ENCODE assay signal across 9 mouse cellular contexts in the genomic region with DNA sequence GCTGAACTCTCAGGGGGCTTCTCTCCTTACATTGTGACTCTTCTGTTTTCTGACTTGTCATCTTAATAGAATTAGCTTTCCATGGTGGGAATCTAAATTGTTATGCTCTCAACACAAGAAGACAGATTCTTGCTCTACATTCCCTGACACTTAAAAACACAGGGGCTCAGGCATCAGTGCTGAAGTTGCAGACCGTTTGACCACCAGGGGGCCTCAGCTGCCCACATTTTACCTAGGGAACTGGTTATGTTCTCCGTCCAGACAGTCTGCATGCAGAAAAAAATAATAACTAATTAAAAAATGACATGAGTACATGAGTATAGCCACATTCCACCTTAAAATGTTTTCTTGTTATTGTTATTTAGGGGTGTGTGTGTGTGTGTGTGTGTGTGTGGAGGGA. TPM values are rescaled to one million over a fixed set of nuclear protein-coding genes. Genes with fewer than 3 reads are reported as not detected.
DNase-seq lines count a peak whose midpoint lies in the region; ATAC-seq and TF ChIP-seq lines count a peak whose summit lies in the region.
"Had no signal": no experiment of that assay in that cellular context is flagged by ENCODE, and none has a peak within 500 bp of the region (broad histone marks: within the 10 kb centered on the region; RNA-seq: fewer than 3 reads in every experiment).

No protein-coding gene starts in this region.

- no peak overlapping the region for H3K4me3 ChIP-seq in forebrain, embryonic 14.5 days (ENCODE audit: low read depth, low read length)
- H3K4me3 ChIP-seq in forebrain, embryonic 15.5 days, result no peak overlapping the region
- H3K4me3 ChIP-seq in ES-E14 (ENCODE audit: insufficient read depth in 1 of 2, low read depth in 1 of 2, low read length in 2 of 2, poor library complexity in 1 of 2, severe bottlenecking in 1 of 2), result no peak overlapping the region
- H3K4me3 ChIP-seq: lung, embryonic 15.5 days had no signal

- no peaks in the 10 kb centered on the region for H3K9me3 ChIP-seq in forebrain, embryonic 14.5 days (replicated peaks; ENCODE audit: control insufficient read depth, low read length)
- H3K9me3 ChIP-seq in forebrain, embryonic 15.5 days, result no peaks in the 10 kb centered on the region
- H3K9me3 ChIP-seq in ES-E14 (ENCODE audit: control insufficient read depth, insufficient read depth, low read depth, low read length), result no peaks in the 10 kb centered on the region
- H3K9me3 ChIP-seq: lung, embryonic 15.5 days had no signal

- H3K27ac ChIP-seq in forebrain, embryonic 14.5 days (ENCODE audit: low read depth, low read length), result no peak overlapping the region
- no peak overlapping the region for H3K27ac ChIP-seq in forebrain, embryonic 15.5 days (replicated peaks)
- no peak overlapping the region for H3K27ac ChIP-seq in ES-E14 (ENCODE audit: insufficient read depth, low read depth, low read length, poor library complexity, severe bottlenecking)
- H3K27ac ChIP-seq: lung, embryonic 15.5 days had no signal

- H3K36me3 ChIP-seq in forebrain, embryonic 14.5 days (ENCODE audit: control insufficient read depth, insufficient read depth, low read length), result peaks cover 81% of the 10 kb centered on the region
- peaks cover 55% of the 10 kb centered on the region for H3K36me3 ChIP-seq in forebrain, embryonic 15.5 days
- H3K36me3 ChIP-seq in ES-E14 (ENCODE audit: control insufficient read depth, insufficient read depth, low read length, poor library complexity, severe bottlenecking), result peaks cover 49% of the 10 kb centered on the region
- H3K36me3 ChIP-seq in splenic B cell, adult 2 months (ENCODE audit: control insufficient read depth, insufficient read depth, low read length, poor library complexity, severe bottlenecking), result peaks cover 20% of the 10 kb centered on the region

- H3K9ac ChIP-seq in forebrain, embryonic 14.5 days (ENCODE audit: low read length), result no peak overlapping the region
- no peak overlapping the region for H3K9ac ChIP-seq in forebrain, embryonic 15.5 days (replicated peaks)
- H3K9ac ChIP-seq in ES-E14 (ENCODE audit: insufficient read depth, low read depth, low read length, poor library complexity, severe bottlenecking), result no peak overlapping the region
- H3K9ac ChIP-seq: lung, embryonic 15.5 days had no signal

- ATAC-seq in forebrain, embryonic 14.5 days, result 0 out of 2 replicates have a peak, but pooled peaks have one; percentile 40
- no peak for ATAC-seq in forebrain, embryonic 15.5 days (replicated peaks)
- peak; percentile 65 for ATAC-seq in megakaryocyte progenitor cell, adult 5-6 weeks (replicated peaks; ENCODE audit: poor library complexity)

- in situ Hi-C loops in ES-E14 (cut with MboI; ENCODE audit: low sequenced_read_pairs in 2 of 2, unreplicated experiment in 2 of 2), result no loop called here

- no peak overlapping the region for H3K4me2 ChIP-seq in forebrain, embryonic 14.5 days (ENCODE audit: low read length)
- no peak overlapping the region for H3K4me2 ChIP-seq in forebrain, embryonic 15.5 days (replicated peaks)
- H3K4me2 ChIP-seq: lung, embryonic 15.5 days had no signal

- 9% methylated on average over 2 of the region's 2 CpGs for WGBS in forebrain, embryonic 14.5 days
- WGBS in forebrain, embryonic 15.5 days, result 3% methylated on average over 2 of the region's 2 CpGs

- H3K27me3 ChIP-seq in forebrain, embryonic 14.5 days (replicated peaks; ENCODE audit: control insufficient read depth, insufficient read depth, low read length), result no peaks in the 10 kb centered on the region
- H3K27me3 ChIP-seq in forebrain, embryonic 15.5 days, result no peaks in the 10 kb centered on the region
- H3K27me3 ChIP-seq in splenic B cell, adult 2 months (ENCODE audit: control insufficient read depth, insufficient read depth, low read length, poor library complexity, severe bottlenecking), result no peaks in the 10 kb centered on the region
- H3K27me3 ChIP-seq: lung, embryonic 15.5 days had no signal

- DNase-seq in forebrain, embryonic 14.5 days (ENCODE audit: low spot score), result peak; percentile 86
- peak; percentile 52 for DNase-seq in ES-E14 (ENCODE audit: low read depth, low spot score)
- peak; percentile 66 to 70 for DNase-seq in cerebellum, adult 18-20 months
- DNase-seq in gastrocnemius, adult 8-10 months (ENCODE audit: low spot score in 2 of 2), result peak; percentile 34 to 35
- peak; percentile 86 to 91 for DNase-seq in layer of hippocampus, postnatal 10 days (ENCODE audit: low spot score in 2 of 2)
- peak; percentile 74 for DNase-seq in splenic B cell, adult 2 months (ENCODE audit: low read depth, low spot score)

- no peaks in the 10 kb centered on the region; the same call in 1 of the 2 replicates for H3K4me1 ChIP-seq in forebrain, embryonic 14.5 days (ENCODE audit: control insufficient read depth, insufficient read depth, low read length)
- peaks cover 34% of the 10 kb centered on the region for H3K4me1 ChIP-seq in forebrain, embryonic 15.5 days
- peaks cover 2 to 11% of the 10 kb centered on the region in 2 experiments; a peak in 2 of 4 replicates for H3K4me1 ChIP-seq in ES-E14 (ENCODE audit: control insufficient read depth in 2 of 2, insufficient read depth in 2 of 2, low read length in 2 of 2, poor library complexity in 1 of 2)

TF ChIP-seq in ES-E14, 5 proteins besides CTCF, POLR2A, EP300 and RAD21:
- no peak for TF ChIP-seq HCFC1 (IDR thresholded peaks at IDR 0.05; ENCODE audit: borderline replicate concordance, insufficient read depth, low read length)
- TF ChIP-seq ZNF384 (IDR thresholded peaks at IDR 0.05; ENCODE audit: low read depth, low read length), result no peak
- TF ChIP-seq MAFK (IDR thresholded peaks at IDR 0.05; ENCODE audit: insufficient read depth, low read depth, low read length), result no peak
- TF ChIP-seq ZC3H11A (IDR thresholded peaks at IDR 0.05; ENCODE audit: borderline replicate concordance, low read depth, low read length), result no peak
- TF ChIP-seq CHD2 (IDR thresholded peaks at IDR 0.05; ENCODE audit: low read depth, low read length), result no peak
TF ChIP-seq in ES-E14: peak in this region for 0.

RNA-seq across cellular contexts. Expression of gene Mroh8, which starts 12.7 kb away (rescaled TPM):
- 0.13 and 0.37 TPM in 2 replicates for polyA plus RNA-seq in forebrain, embryonic 14.5 days (2014; fragmentation: Nextera tagmentation; extraction: Ambion mirVana)
- 0.52 and 0.53 TPM in 2 replicates for polyA plus RNA-seq in forebrain, embryonic 15.5 days (2015; fragmentation: Nextera tagmentation; extraction: Ambion mirVana)
- total RNA-seq in ES-E14 (2012; rRNA removed), result 0.48 and 0.58 TPM in 2 replicates
- 1 to 10 TPM in 2 of 4 experiments, under 1 TPM in 2; 0.56 to 2.3 (median 0.97) TPM for total RNA-seq in gastrocnemius, adult 8-10 months (2022)
- total RNA-seq in layer of hippocampus, postnatal 10 days (2021), result under 1 TPM; 0.25 to 0.47 TPM
- 0.07 and 0.22 TPM in 2 replicates for total RNA-seq in megakaryocyte progenitor cell, adult 5-6 weeks (2015)
- total RNA-seq in megakaryocyte progenitor cell, adult 5-6 weeks (2017), result 0.68 TPM in 1 of 2 replicates, not detected in the other

RNA-seq across cellular contexts. Expression of gene Rpn2, which starts 13.3 kb away (rescaled TPM):
- 163 and 183 TPM in 2 replicates for polyA plus RNA-seq in forebrain, embryonic 14.5 days (2014; fragmentation: Nextera tagmentation; extraction: Ambion mirVana)
- polyA plus RNA-seq in forebrain, embryonic 15.5 days (2015; fragmentation: Nextera tagmentation; extraction: Ambion mirVana), result 184 and 187 TPM in 2 replicates
- total RNA-seq in ES-E14 (2012; rRNA removed), result 422 and 655 TPM in 2 replicates
- total RNA-seq in gastrocnemius, adult 8-10 months (2022), result 100 to 1,000 TPM in 1 of 4 experiments, 10 to 100 TPM in 3; 78.6 to 101 (median 85.8) TPM
- 100 to 1,000 TPM; 137 to 144 TPM for total RNA-seq in layer of hippocampus, postnatal 10 days (2021)
- 326 and 354 TPM in 2 replicates for total RNA-seq in megakaryocyte progenitor cell, adult 5-6 weeks (2015)
- total RNA-seq in megakaryocyte progenitor cell, adult 5-6 weeks (2017), result 314 and 317 TPM in 2 replicates

RNA-seq across cellular contexts. Expression of gene Ghrh, which starts 55.2 kb away (rescaled TPM):
- polyA plus RNA-seq in forebrain, embryonic 14.5 days (2014; fragmentation: Nextera tagmentation; extraction: Ambion mirVana), result 1.1 and 2.5 TPM in 2 replicates
- polyA plus RNA-seq in forebrain, embryonic 15.5 days (2015; fragmentation: Nextera tagmentation; extraction: Ambion mirVana), result 1.5 and 2.0 TPM in 2 replicates
- total RNA-seq in ES-E14 (2012; rRNA removed), result not detected in 2 replicates
- not detected for total RNA-seq in gastrocnemius, adult 8-10 months (2022)
- not detected for total RNA-seq in layer of hippocampus, postnatal 10 days (2021)
- not detected in 2 replicates for total RNA-seq in megakaryocyte progenitor cell, adult 5-6 weeks (2015)
- total RNA-seq in megakaryocyte progenitor cell, adult 5-6 weeks (2017), result not detected in 2 replicates
- polyA plus RNA-seq: lung, embryonic 15.5 days had no signal

Comparison
In these comparisons a context has a peak if more than half of its experiments do, and no peak if none do; other contexts are left out.
1. DNase-seq: peak in every context shown above with its lines; median percentile 88 in layer of hippocampus, postnatal 10 days; 86 in forebrain, embryonic 14.5 days; 74 in splenic B cell, adult 2 months; 68 in cerebellum, adult 18-20 months; 52 in ES-E14; 34 in gastrocnemius, adult 8-10 months.